Mouse (Mus musculus) midbrain, postnatal 0 days (tissue): Measurements from ENCODE around the gene Celsr1. TPM values are rescaled to one million over a fixed set of nuclear protein-coding genes. Genes with fewer than 3 reads are reported as not detected.

Experiments
- ATAC-seq: fragments of 200-750 bp; cut with Nextera tagmentation; 2 replicates; pipeline ENCODE4 v1.8.0; 2017; ENCODE audit warnings: moderate number of reproducible peaks, mild to moderate bottlenecking, moderate TSS enrichment, moderate library complexity; ENCODE audit not compliant: low FRiP score
- DNase-seq: peaks from one replicate; pipeline ENCODE4 v3.0.0-alpha.2; 2015; ENCODE audit warnings: low spot score
- H3K27ac ChIP-seq: fragments of 300-500 bp; sonication (generic); 2 replicates; pipeline ENCODE4 v1.5.1; 2014; ENCODE audit warnings: low read depth, mild to moderate bottlenecking, low read length, mixed read lengths
- H3K27me3 ChIP-seq: fragments of 300-500 bp; sonication (generic); 2 replicates; pipeline ENCODE4 v1.6.1; 2014; ENCODE audit warnings: low read length, control low read depth, mixed read lengths; ENCODE audit not compliant: insufficient read depth
- H3K36me3 ChIP-seq: fragments of 300-500 bp; sonication (generic); 2 replicates; pipeline ENCODE4 v1.6.1; 2014; ENCODE audit warnings: low read length, control low read depth, mixed read lengths; ENCODE audit not compliant: insufficient read depth
- H3K4me1 ChIP-seq: fragments of 300-500 bp; sonication (generic); 2 replicates; pipeline ENCODE4 v1.6.1; 2014; ENCODE audit warnings: mild to moderate bottlenecking, control low read depth, antibody characterized with exemption, low read length, mixed read lengths; ENCODE audit not compliant: insufficient read depth
- H3K4me2 ChIP-seq: fragments of 300-500 bp; sonication (generic); 2 replicates; pipeline ENCODE4 v1.6.1; 2014; ENCODE audit warnings: low read depth, mild to moderate bottlenecking, low read length, mixed read lengths; ENCODE audit not compliant: poor library complexity, severe bottlenecking
- H3K4me3 ChIP-seq: fragments of 300-500 bp; sonication (generic); 2 replicates; pipeline ENCODE4 v1.5.1; 2014; ENCODE audit warnings: low read depth, mild to moderate bottlenecking, low read length, moderate library complexity
- H3K9ac ChIP-seq: fragments of 300-500 bp; sonication (generic); replicated peaks from 2 replicates; pipeline ENCODE4 v1.6.1; 2014; ENCODE audit warnings: mild to moderate bottlenecking, low read length, moderate library complexity, mixed read lengths; ENCODE audit not compliant: poor library complexity, severe bottlenecking
- H3K9me3 ChIP-seq: fragments of 300-500 bp; sonication (generic); 2 replicates; pipeline ENCODE4 v1.6.1; 2016; ENCODE audit warnings: low read length, control low read depth
- CTCF ChIP-seq: IDR thresholded peaks from 2 replicates; pipeline ENCODE4 v1.5.1; 2016; ENCODE audit warnings: antibody characterized with exemption, mild to moderate bottlenecking
- WGBS: fragments of 180-500 bp; shearing (Covaris S2); extraction: QIAGEN DNeasy Blood & Tissue Kit; methylation state at CpG from one replicate; pipeline ENCODE4 v1.1.7; 2014; 5-methylcytosine and 5-hydroxymethylcytosine counted together
- polyA plus RNA-seq: library from polyadenylated mRNA; unstranded; fragments of >200 nt; fragmentation: Nextera tagmentation; extraction: Ambion mirVana; gene quantifications from 2 replicates; pipeline ENCODE4 v1.2.1, GENCODE M21; 2015
- total RNA-seq: library from RNA; depleted of rRNA; stranded (reverse); fragments of >200 nt; gene quantifications from 2 replicates; pipeline ENCODE4 v1.2.3, GENCODE M21; 2014

Gene Celsr1
- total and polyA plus RNA-seq, 2 experiments from 2014 or later: 0.79 to 15.0 TPM

GRCm38 (mm10) chr15:85985601-85986000 is 48.0 kb downstream of the Celsr1 start:
- 75% methylated on average over 4 of the region's 4 CpGs for WGBS
- no peak for TF ChIP-seq CTCF
- Histone ChIP-seq H3K4me1 (no peaks in the 10 kb centered on the region), H3K9me3 (no peaks in the 10 kb centered on the region), H3K4me2 (no peak overlapping the region), H3K9ac (no peak overlapping the region), H3K4me3 (no peak overlapping the region), H3K27me3 (no peaks in the 10 kb centered on the region), H3K36me3 (no peaks in the 10 kb centered on the region), H3K27ac (no peak overlapping the region)
- DNase-seq (no peak), ATAC-seq (no peak)

- 90% methylated on average over 7 of the region's 7 CpGs for WGBS
- Histone ChIP-seq H3K9ac (no peak overlapping the region), H3K4me3 (no peak overlapping the region), H3K4me2 (no peak overlapping the region), H3K4me1 (no peaks in the 10 kb centered on the region), H3K27ac (no peak overlapping the region), H3K36me3 (no peaks in the 10 kb centered on the region), H3K27me3 (no peaks in the 10 kb centered on the region), H3K9me3 (no peaks in the 10 kb centered on the region)
- no peak for TF ChIP-seq CTCF
- ATAC-seq: no peak
- no peak for DNase-seq
Observed at GRCm38 (mm10) chr15:85983131-85983530, 50.4 kb downstream of the Celsr1 start.

DNA sequence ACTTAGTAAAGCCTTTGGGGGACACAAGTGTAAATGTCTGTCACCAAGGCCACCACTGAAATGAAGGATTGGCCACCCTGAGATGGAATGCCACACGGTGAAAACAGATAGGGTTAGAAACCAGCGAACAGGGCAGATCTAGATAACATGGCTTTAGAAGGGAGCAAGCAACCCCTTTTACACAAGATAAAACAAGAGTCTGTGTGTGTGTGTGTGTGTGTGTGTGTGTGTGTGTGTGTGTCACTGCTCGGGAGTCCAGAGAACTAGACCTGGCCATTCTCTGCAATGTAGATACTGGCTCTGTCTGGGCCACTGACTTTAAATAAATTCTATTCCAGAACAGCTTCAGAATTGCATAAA is 51.2 kb downstream of the Celsr1 start:
- ATAC-seq: no peak
- no peaks in the 10 kb centered on the region for H3K9me3 ChIP-seq
- H3K27ac ChIP-seq: no peak overlapping the region
- no peak overlapping the region for H3K4me3 ChIP-seq
- no peak for TF ChIP-seq CTCF
- H3K4me2 ChIP-seq: no peak overlapping the region
- H3K27me3 ChIP-seq: no peaks in the 10 kb centered on the region
- no peaks in the 10 kb centered on the region for H3K36me3 ChIP-seq
- no peak for DNase-seq
- no peaks in the 10 kb centered on the region for H3K4me1 ChIP-seq
- 88% methylated on average over 3 of the region's 3 CpGs for WGBS
- no peak overlapping the region for H3K9ac ChIP-seq

DNA sequence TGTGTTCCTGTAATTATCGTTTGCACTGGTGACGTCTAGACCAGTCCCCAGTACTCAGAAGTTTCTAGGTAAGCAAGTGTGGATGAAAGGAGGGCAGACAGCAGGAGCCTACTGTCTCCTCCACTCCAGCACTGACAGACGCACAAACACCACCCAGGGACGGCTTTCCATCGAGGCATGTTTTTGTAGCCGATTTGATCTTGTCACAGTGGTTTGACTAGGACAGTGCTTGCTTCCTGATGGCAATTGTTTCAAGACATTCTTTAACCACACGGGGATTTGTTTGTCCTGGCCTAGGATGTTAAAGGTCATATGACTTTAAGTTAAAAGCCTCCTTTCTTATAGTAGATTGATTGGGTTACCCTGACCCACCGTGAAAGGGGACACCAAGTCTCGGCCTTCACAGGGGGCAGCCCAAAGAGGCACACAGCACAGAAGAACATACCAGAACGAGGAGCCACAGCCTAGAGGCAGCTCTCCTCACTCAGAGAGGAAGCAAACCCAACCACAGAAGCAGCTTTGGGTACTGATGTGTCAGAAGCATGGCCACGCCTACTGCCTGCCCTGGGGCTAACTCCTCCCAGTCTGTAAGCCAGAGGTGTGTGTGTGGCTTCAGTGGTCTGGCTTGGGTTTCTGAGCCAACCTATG is 51.7 kb downstream of the Celsr1 start:
- WGBS: 74% methylated on average over 11 of the region's 11 CpGs
- ATAC-seq: no peak
- no peak overlapping the region for H3K9ac ChIP-seq
- H3K4me2 ChIP-seq: no peak overlapping the region
- no peaks in the 10 kb centered on the region for H3K36me3 ChIP-seq
- no peaks in the 10 kb centered on the region for H3K27me3 ChIP-seq
- H3K4me3 ChIP-seq: no peak overlapping the region
- no peak overlapping the region for H3K27ac ChIP-seq
- H3K9me3 ChIP-seq: no peaks in the 10 kb centered on the region
- H3K4me1 ChIP-seq: no peaks in the 10 kb centered on the region
- no peak for DNase-seq
- TF ChIP-seq CTCF: no peak

DNA sequence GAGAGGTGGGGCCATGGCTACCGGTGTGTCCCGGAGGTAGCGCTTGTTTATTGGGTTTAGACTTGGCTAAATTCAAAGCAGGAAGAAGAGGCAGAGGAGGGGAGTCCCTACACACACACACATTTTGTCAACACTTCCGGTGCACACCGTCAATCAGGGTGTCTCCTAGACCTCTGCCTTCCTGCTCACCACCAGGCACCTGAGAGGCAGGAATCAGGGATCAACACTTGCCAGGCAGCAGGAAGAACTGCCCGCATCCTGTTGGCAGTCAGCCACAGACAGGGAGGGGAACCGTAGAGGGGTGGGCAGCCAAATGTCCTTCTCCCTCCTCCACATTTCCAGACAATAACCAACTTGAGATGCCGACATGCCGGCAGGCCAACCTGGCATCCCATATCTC is 56.5 kb downstream of the Celsr1 start:
- no peak overlapping the region for H3K27ac ChIP-seq
- H3K9ac ChIP-seq: no peak overlapping the region

DNA sequence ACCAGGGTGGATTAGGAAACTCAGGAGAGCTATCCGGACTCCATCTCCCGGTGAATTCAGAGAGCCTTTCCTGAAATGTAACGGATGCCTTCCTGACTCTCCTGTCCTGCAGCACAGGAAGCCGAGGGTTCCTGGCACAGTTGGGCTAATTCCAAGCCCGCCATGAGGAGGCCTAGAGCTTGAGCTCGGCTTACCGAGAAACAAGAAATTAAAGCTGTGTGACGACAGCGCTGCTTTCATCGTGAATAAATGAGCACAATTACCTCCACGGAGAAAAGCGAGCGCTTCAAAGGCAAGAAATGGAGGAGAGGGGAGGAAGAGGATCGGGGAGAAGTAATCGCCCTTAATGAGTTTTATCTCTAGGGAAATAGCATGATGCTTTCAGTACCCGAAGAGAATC is 57.8 kb downstream of the Celsr1 start:
- Histone ChIP-seq H3K9me3 (no peaks in the 10 kb centered on the region), H3K9ac (no peak overlapping the region), H3K4me3 (no peak overlapping the region), H3K4me1 (peaks cover 10% of the 10 kb centered on the region; the same call in 1 of the 2 replicates), H3K27me3 (no peaks in the 10 kb centered on the region), H3K27ac (no peak overlapping the region), H3K4me2 (no peak overlapping the region), H3K36me3 (no peaks in the 10 kb centered on the region)
- no peak for ATAC-seq
- DNase-seq: peak; percentile 65
- no peak for TF ChIP-seq CTCF
- 30% methylated on average over 16 of the region's 16 CpGs for WGBS

More for the DNA sequence above, 56.5 kb downstream of the Celsr1 start:
- ATAC-seq: no peak
- DNase-seq: no peak
- WGBS: 77% methylated on average over 9 of the region's 9 CpGs
- peaks cover 10% of the 10 kb centered on the region; the same call in 1 of the 2 replicates for H3K4me1 ChIP-seq
- no peaks in the 10 kb centered on the region for H3K9me3 ChIP-seq
- no peaks in the 10 kb centered on the region for H3K27me3 ChIP-seq
- TF ChIP-seq CTCF: no peak
- H3K4me3 ChIP-seq: no peak overlapping the region
- no peaks in the 10 kb centered on the region for H3K36me3 ChIP-seq
- no peak overlapping the region for H3K4me2 ChIP-seq
